ENCODE assay signal across 30 mouse cellular contexts in the genomic region with DNA sequence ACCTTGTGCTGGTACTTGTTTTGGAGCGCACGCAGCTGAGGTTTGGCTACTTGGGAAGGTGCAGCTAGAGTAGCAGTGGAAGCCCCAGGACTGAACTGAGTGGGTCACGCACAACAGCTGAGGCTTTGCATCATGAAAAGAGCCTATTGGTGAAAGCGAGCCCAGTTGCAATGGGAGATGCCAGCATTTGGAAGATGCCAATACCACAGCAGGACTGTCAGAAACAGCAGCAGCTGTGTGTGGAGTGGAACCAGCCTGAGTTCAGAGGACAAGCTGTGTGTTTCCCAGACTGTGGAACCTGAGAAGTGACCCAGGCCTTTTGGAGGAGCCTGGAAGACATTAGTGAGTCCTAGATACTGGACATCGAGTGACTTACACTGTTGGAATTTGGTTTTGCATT.
DNase-seq lines count a peak whose midpoint lies in the region; ATAC-seq lines count a peak whose summit lies in the region.
"Had no signal": no experiment of that assay in that cellular context is flagged by ENCODE, and none has a peak within 500 bp of the region (broad histone marks: within the 10 kb centered on the region; RNA-seq: fewer than 3 reads in every experiment).

No protein-coding gene starts in this region.

- H3K4me3 ChIP-seq in embryonic facial prominence, embryonic 14.5 days (ENCODE audit: low read depth, low read length), result no peak overlapping the region
- no peak overlapping the region for H3K4me3 ChIP-seq in embryonic facial prominence, embryonic 10.5 days
- H3K4me3 ChIP-seq in forebrain, embryonic 10.5 days, result no peak overlapping the region
- H3K4me3 ChIP-seq: heart, embryonic 13.5 days; layer of hippocampus, adult 2 months; lung, embryonic 15.5 days; midbrain, embryonic 12.5 days had no signal

- WGBS in embryonic facial prominence, embryonic 14.5 days, result 90% methylated on average over 5 of the region's 5 CpGs
- WGBS in embryonic facial prominence, embryonic 10.5 days, result 90% methylated on average over 5 of the region's 5 CpGs
- 91% methylated on average over 5 of the region's 5 CpGs for WGBS in forebrain, embryonic 10.5 days

- H3K9ac ChIP-seq in embryonic facial prominence, embryonic 14.5 days (ENCODE audit: low read depth, low read length), result no peak overlapping the region
- H3K9ac ChIP-seq: heart, embryonic 13.5 days; hindbrain, embryonic 14.5 days; liver, embryonic 14.5 days; lung, embryonic 15.5 days; midbrain, embryonic 12.5 days had no signal

- no peak for ATAC-seq in embryonic facial prominence, embryonic 14.5 days (ENCODE audit: low read depth)
- ATAC-seq: activated CD4-positive, CD25-positive, alpha-beta regulatory T cell, adult 4 months; forebrain, embryonic 16.5 days; intestine, postnatal 0 days had no signal

- DNase-seq in embryonic facial prominence, embryonic 14.5 days (ENCODE audit: low spot score), result peak; percentile 10
- no peak for DNase-seq in embryonic facial prominence, embryonic 10.5 days (ENCODE audit: low spot score)
- peak; percentile 44 for DNase-seq in brain, adult 2 months (ENCODE audit: low read depth, low spot score)
- DNase-seq in gastrocnemius, postnatal 14 days, result peak; percentile 44
- peak; percentile 51 for DNase-seq in lung, postnatal 36 days
- no peak for DNase-seq in forebrain, embryonic 10.5 days (ENCODE audit: extremely low spot score, low spot score)
- no peak for DNase-seq in embryo, embryonic 9.5 days (ENCODE audit: extremely low spot score)
- DNase-seq in kidney, adult 18-20 months, result no peak
- DNase-seq: adrenal gland, adult 2 months; adrenal gland, postnatal 36 days; cerebellum, adult 2 months; cerebellum, postnatal 14 days; heart, postnatal 10 days; kidney, postnatal 14 days; layer of hippocampus, postnatal 36 days; left cerebral cortex, postnatal 4 days; liver; retina, postnatal 1 day; thymus, adult 2 months; thymus, postnatal 36 days had no signal

- no peak overlapping the region for H3K27ac ChIP-seq in embryonic facial prominence, embryonic 14.5 days (replicated peaks; ENCODE audit: low read depth, low read length)
- no peak overlapping the region for H3K27ac ChIP-seq in embryonic facial prominence, embryonic 10.5 days (replicated peaks)
- no peak overlapping the region for H3K27ac ChIP-seq in forebrain, embryonic 10.5 days
- H3K27ac ChIP-seq: heart, embryonic 13.5 days; hindbrain, embryonic 14.5 days; layer of hippocampus, adult 2 months; liver, embryonic 14.5 days; lung, embryonic 15.5 days; midbrain, embryonic 12.5 days had no signal

- H3K4me1 ChIP-seq in embryonic facial prominence, embryonic 14.5 days (ENCODE audit: control insufficient read depth, insufficient read depth, low read length), result no peaks in the 10 kb centered on the region
- H3K4me1 ChIP-seq in embryonic facial prominence, embryonic 10.5 days, result no peaks in the 10 kb centered on the region
- H3K4me1 ChIP-seq in forebrain, embryonic 10.5 days, result no peaks in the 10 kb centered on the region
- H3K4me1 ChIP-seq: heart, embryonic 13.5 days; lung, embryonic 15.5 days; midbrain, embryonic 12.5 days had no signal

- H3K9me3 ChIP-seq in embryonic facial prominence, embryonic 14.5 days (ENCODE audit: control insufficient read depth, low read length), result no peaks in the 10 kb centered on the region
- H3K9me3 ChIP-seq in embryonic facial prominence, embryonic 10.5 days, result no peaks in the 10 kb centered on the region
- no peaks in the 10 kb centered on the region for H3K9me3 ChIP-seq in forebrain, embryonic 10.5 days
- H3K9me3 ChIP-seq: heart, embryonic 13.5 days; lung, embryonic 15.5 days; midbrain, embryonic 12.5 days had no signal

- no peak overlapping the region for H3K4me2 ChIP-seq in embryonic facial prominence, embryonic 14.5 days (ENCODE audit: low read depth, low read length)
- H3K4me2 ChIP-seq: heart, embryonic 13.5 days; hindbrain, embryonic 14.5 days; lung, embryonic 15.5 days; midbrain, embryonic 12.5 days had no signal

- H3K27me3 ChIP-seq in embryonic facial prominence, embryonic 14.5 days (replicated peaks; ENCODE audit: control insufficient read depth, insufficient read depth, low read length), result no peaks in the 10 kb centered on the region
- no peaks in the 10 kb centered on the region for H3K27me3 ChIP-seq in embryonic facial prominence, embryonic 10.5 days (replicated peaks; ENCODE audit: low read depth, poor library complexity, severe bottlenecking)
- no peaks in the 10 kb centered on the region for H3K27me3 ChIP-seq in forebrain, embryonic 10.5 days (ENCODE audit: poor library complexity, severe bottlenecking)
- H3K27me3 ChIP-seq: CH12.LX; heart, embryonic 13.5 days; lung, embryonic 15.5 days; midbrain, embryonic 12.5 days had no signal

- intact Hi-C loops in gastrocnemius, postnatal 14 days (cut with DNase I; ENCODE audit: low total_unique reads), result no loop called here

- peaks cover 69% of the 10 kb centered on the region for H3K36me3 ChIP-seq in embryonic facial prominence, embryonic 14.5 days (ENCODE audit: control insufficient read depth, insufficient read depth, low read length)
- H3K36me3 ChIP-seq in embryonic facial prominence, embryonic 10.5 days (replicated peaks), result peaks cover 85% of the 10 kb centered on the region
- peaks cover 90% of the 10 kb centered on the region for H3K36me3 ChIP-seq in forebrain, embryonic 10.5 days (replicated peaks)

Comparison
In these comparisons a context has a peak if more than half of its experiments do, and no peak if none do; other contexts are left out.
1. DNase-seq: peak in embryonic facial prominence, embryonic 14.5 days (single experiment), brain, adult 2 months (single experiment), gastrocnemius, postnatal 14 days (single experiment) and lung, postnatal 36 days (single experiment); none in embryonic facial prominence, embryonic 10.5 days (single experiment), forebrain, embryonic 10.5 days (single experiment), embryo, embryonic 9.5 days (single experiment) and kidney, adult 18-20 months (single experiment).